Mouse (Mus musculus): Measurements from ENCODE around the gene Egln1. TPM values are rescaled to one million over a fixed set of nuclear protein-coding genes. Genes with fewer than 3 reads are reported as not detected.

Gene Egln1
- polyA plus RNA-seq, 1 experiment, result 4.2 TPM

DNA sequence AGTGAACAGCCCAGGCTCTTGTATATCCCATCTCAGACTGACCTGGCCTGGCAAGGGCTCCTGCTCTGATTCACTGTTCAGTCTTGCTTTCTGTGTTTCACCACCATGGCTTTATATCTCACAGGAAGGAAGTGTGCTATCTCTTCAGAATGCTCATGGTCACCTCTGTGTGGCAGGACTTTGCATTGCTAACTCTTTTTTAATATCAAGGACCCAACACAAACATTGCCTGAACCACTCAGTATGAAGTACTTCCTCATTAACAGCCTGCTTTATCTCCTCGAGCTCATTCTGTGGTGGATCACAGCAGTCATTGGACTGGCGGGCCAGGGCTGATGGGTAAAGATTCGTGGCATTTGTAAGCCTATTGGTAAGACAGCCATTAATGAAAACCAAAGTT, 82.5 kb downstream of the Egln1 start:
- TF ChIP-seq CTCF (IDR thresholded peaks at IDR 0.05; ENCODE audit: control insufficient read depth, insufficient read depth, insufficient replicate concordance, low read depth, low read length) (no peak), POLR2A (IDR thresholded peaks at IDR 0.05; ENCODE audit: control insufficient read depth, low read depth, low read length) (no peak)
- H3K36me3 ChIP-seq (ENCODE audit: control insufficient read depth, insufficient read depth, low read length), result no peaks in the 10 kb centered on the region

DNA sequence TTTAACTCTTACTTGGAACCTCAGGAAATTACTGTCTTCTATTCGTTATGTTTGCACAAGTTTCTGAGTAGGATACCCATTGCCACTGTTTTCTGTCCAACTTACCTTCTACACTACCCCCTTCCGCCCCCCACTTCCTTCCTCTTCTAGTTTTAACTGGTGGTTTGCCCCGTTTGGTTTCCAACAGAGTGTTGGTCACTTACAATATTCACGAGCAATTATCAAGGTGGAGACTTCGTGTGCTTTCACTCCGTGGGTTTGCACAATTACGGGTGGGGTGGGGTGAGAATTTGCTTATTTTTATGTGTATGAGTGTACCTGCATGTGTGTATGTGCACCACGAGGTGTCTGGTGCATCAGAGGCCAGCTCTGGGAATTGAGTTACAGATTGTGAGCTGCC, 85.4 kb downstream of the Egln1 start:
- no peaks in the 10 kb centered on the region; the same call in 1 of the 2 replicates for H3K36me3 ChIP-seq (ENCODE audit: control insufficient read depth, insufficient read depth, low read length)

More for the DNA sequence above, 82.5 kb downstream of the Egln1 start:
- no peak overlapping the region for H3K4me3 ChIP-seq (ENCODE audit: control insufficient read depth, low read depth, low read length)
- 0 out of 2 replicates have a peak, but pooled peaks cover 2% of the 10 kb centered on the region for H3K4me1 ChIP-seq (ENCODE audit: control insufficient read depth, insufficient read depth, low read length)
- H3K27ac ChIP-seq (ENCODE audit: control insufficient read depth, insufficient read depth, low read depth, low read length), result no peak overlapping the region
- no peaks in the 10 kb centered on the region for H3K27me3 ChIP-seq (ENCODE audit: control insufficient read depth, insufficient read depth, low read length)

DNA sequence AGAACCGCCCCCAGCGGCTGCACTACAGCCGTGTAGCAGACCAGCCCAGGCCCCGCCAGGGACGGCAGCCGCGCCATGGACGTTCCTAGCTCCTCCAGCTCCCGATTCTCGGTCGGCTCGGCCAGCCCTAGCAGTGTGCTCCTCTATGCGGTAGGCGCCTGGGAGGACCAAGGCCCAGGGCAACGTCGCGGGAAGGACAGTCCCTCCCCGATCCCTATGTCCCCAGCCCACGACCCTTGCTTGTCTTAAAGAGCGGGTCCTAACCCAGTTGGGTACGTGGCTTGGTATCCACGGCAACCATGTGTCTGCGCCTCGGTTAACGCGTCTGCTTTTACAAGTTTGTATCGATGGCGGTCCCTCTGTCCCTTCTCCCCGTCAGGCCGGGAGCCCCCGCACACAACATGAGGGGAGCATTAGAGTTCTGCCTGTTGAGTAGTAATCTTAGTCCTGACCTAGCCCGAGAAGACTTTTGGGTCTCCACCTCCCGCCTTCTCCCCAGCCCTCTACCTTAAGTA, 85.9 kb downstream of the Egln1 start:
- Histone ChIP-seq H3K36me3 (ENCODE audit: control insufficient read depth, insufficient read depth, low read length) (no peaks in the 10 kb centered on the region; the same call in 1 of the 2 replicates), H3K4me1 (ENCODE audit: control insufficient read depth, insufficient read depth, low read length) (no peaks in the 10 kb centered on the region), H3K27me3 (ENCODE audit: control insufficient read depth, insufficient read depth, low read length) (no peaks in the 10 kb centered on the region), H3K27ac (ENCODE audit: control insufficient read depth, insufficient read depth, low read depth, low read length) (peak overlapping the region; percentile 91), H3K4me3 (ENCODE audit: control insufficient read depth, low read depth, low read length) (peak overlapping the region; percentile 94)
- TF ChIP-seq POLR2A (IDR thresholded peaks at IDR 0.05; ENCODE audit: control insufficient read depth, low read depth, low read length), result 0 out of 2 replicates have a peak, but pooled peaks have one; percentile 10
- TF ChIP-seq CTCF (IDR thresholded peaks at IDR 0.05; ENCODE audit: control insufficient read depth, insufficient read depth, insufficient replicate concordance, low read depth, low read length), result no peak

More for the DNA sequence above, 85.4 kb downstream of the Egln1 start:
- H3K27me3 ChIP-seq (ENCODE audit: control insufficient read depth, insufficient read depth, low read length), result no peaks in the 10 kb centered on the region
- no peak overlapping the region; the same call in 1 of the 2 replicates for H3K27ac ChIP-seq (ENCODE audit: control insufficient read depth, insufficient read depth, low read depth, low read length)
- H3K4me1 ChIP-seq (ENCODE audit: control insufficient read depth, insufficient read depth, low read length), result no peaks in the 10 kb centered on the region
- H3K4me3 ChIP-seq (ENCODE audit: control insufficient read depth, low read depth, low read length), result peak overlapping the region; percentile 94
- TF ChIP-seq POLR2A (IDR thresholded peaks at IDR 0.05; ENCODE audit: control insufficient read depth, low read depth, low read length) (no peak), CTCF (IDR thresholded peaks at IDR 0.05; ENCODE audit: control insufficient read depth, insufficient read depth, insufficient replicate concordance, low read depth, low read length) (no peak)

DNA sequence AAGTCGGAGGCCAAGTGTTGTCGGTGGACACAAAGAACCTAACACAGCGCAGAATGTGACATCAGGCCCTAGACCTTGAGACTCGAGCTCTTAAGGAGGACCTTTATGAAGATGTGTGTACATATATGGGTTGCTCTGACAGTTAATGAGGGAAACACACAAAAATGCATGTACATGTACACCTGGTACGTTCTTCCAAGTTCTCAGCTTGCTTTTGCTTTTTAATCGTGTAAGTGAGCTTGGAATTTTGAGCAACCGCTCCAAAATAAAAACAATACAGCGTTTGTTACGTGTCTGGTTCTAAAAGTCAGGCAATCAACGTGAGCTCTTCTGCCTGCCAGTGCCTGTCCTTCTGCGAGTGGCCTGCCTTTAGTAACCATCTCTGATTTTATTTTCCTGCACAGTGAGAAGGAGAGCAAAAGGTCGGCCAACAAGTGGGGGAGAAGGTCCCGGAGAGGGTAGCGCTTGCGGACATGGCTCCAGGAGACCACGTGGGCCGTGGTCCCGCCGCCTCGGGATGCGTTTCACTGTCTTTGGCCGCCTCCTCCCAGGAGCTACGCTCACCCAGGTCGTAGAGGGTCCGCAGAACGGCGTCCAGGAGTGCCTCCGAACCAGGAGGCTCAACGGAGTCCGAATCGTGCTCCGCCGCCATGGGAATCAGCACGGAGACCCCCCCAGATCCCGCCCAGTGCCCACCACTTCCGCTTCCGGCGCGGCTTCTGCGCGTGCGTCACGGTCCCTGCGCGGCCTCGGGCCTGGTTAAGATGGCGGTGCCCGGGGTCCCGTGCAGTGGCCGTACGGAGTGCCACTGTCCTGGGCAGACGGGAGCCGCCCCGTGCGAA, 86.6 kb downstream of the Egln1 start, which contains the start of the genes Gnpat and 2810004N23Rik:
Gene Gnpat, plus strand, starts transcription at position 713 of the 842 bp plus-strand sequence.
Gene 2810004N23Rik, minus strand, starts transcription at position 800 of the 842 bp plus-strand sequence.
- Histone ChIP-seq H3K4me1 (ENCODE audit: control insufficient read depth, insufficient read depth, low read length) (no peaks in the 10 kb centered on the region), H3K4me3 (ENCODE audit: control insufficient read depth, low read depth, low read length) (peak within 1 kb of the TSS; percentile 94), H3K36me3 (ENCODE audit: control insufficient read depth, insufficient read depth, low read length) (no peaks in the 10 kb centered on the region; the same call in 1 of the 2 replicates), H3K27me3 (ENCODE audit: control insufficient read depth, insufficient read depth, low read length) (no peaks in the 10 kb centered on the region), H3K27ac (ENCODE audit: control insufficient read depth, insufficient read depth, low read depth, low read length) (peak within 1 kb of the TSS; percentile 93)
- TF ChIP-seq POLR2A (IDR thresholded peaks at IDR 0.05; ENCODE audit: control insufficient read depth, low read depth, low read length) (peak; percentile 95), CTCF (IDR thresholded peaks at IDR 0.05; ENCODE audit: control insufficient read depth, insufficient read depth, insufficient replicate concordance, low read depth, low read length) (no peak)

DNA sequence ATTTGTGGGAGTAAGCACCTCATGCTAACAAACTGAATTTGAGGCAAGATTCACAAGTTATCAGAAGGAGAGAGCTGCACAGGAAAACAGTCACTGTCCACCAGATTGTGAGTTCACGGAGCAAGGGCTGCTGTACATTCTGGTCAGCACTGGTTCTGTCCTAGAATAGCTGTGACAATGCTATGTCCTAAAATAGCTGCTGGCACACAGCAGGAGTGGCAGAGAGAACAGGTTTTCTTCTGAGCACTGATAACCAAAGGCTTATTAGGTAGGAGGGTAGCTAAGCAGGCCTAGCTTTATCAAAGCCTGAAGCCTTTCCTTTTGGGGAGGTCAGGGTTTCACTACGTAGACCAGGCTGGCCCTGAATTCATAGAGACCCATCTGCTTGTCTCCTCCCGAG, 88.9 kb downstream of the Egln1 start:
- no peaks in the 10 kb centered on the region for H3K4me1 ChIP-seq (ENCODE audit: control insufficient read depth, insufficient read depth, low read length)
- H3K36me3 ChIP-seq (ENCODE audit: control insufficient read depth, insufficient read depth, low read length), result no peaks in the 10 kb centered on the region; the same call in 1 of the 2 replicates
- TF ChIP-seq POLR2A (IDR thresholded peaks at IDR 0.05; ENCODE audit: control insufficient read depth, low read depth, low read length) (no peak), CTCF (IDR thresholded peaks at IDR 0.05; ENCODE audit: control insufficient read depth, insufficient read depth, insufficient replicate concordance, low read depth, low read length) (no peak)
- no peaks in the 10 kb centered on the region for H3K27me3 ChIP-seq (ENCODE audit: control insufficient read depth, insufficient read depth, low read length)
- no peak overlapping the region for H3K4me3 ChIP-seq (ENCODE audit: control insufficient read depth, low read depth, low read length)
- H3K27ac ChIP-seq (ENCODE audit: control insufficient read depth, insufficient read depth, low read depth, low read length), result no peak overlapping the region

DNA sequence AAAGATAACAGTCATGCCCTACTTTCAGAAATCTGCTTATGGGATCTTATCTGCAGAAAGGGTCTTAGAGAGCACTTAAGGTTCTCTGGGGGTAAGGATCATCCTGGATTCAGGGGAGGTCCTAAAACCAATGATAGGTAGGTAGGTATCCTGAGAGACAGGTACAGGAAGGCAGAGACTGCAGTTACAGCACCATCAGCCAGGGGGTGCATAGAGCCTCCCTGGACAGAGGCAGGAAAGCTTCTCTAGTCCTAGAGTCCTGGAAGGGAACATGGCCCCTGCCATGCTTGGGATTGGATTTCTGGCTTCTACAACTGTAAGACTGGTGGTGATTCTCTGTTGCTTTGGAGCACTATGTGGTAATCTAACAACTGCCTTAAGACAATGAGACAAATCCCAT, 89.7 kb downstream of the Egln1 start:
- TF ChIP-seq POLR2A (IDR thresholded peaks at IDR 0.05; ENCODE audit: control insufficient read depth, low read depth, low read length) (no peak), CTCF (IDR thresholded peaks at IDR 0.05; ENCODE audit: control insufficient read depth, insufficient read depth, insufficient replicate concordance, low read depth, low read length) (peak; percentile 40; the same call in 1 of the 2 replicates)
- H3K4me3 ChIP-seq (ENCODE audit: control insufficient read depth, low read depth, low read length), result no peak overlapping the region
- no peaks in the 10 kb centered on the region for H3K4me1 ChIP-seq (ENCODE audit: control insufficient read depth, insufficient read depth, low read length)
- no peak overlapping the region for H3K27ac ChIP-seq (ENCODE audit: control insufficient read depth, insufficient read depth, low read depth, low read length)
- H3K36me3 ChIP-seq (ENCODE audit: control insufficient read depth, insufficient read depth, low read length), result no peaks in the 10 kb centered on the region; the same call in 1 of the 2 replicates
- no peaks in the 10 kb centered on the region for H3K27me3 ChIP-seq (ENCODE audit: control insufficient read depth, insufficient read depth, low read length)

Other genes starting within 250 kb of the Egln1 start
- 8.2 and 9.2 TPM in 2 replicates for gene Ttc13, start 227.3 kb downstream of the Egln1 start, polyA plus RNA-seq (2012; rRNA removed)
- 13.5 and 14.9 TPM in 2 replicates for gene Arv1, start 227.2 kb downstream of the Egln1 start, polyA plus RNA-seq (2012; rRNA removed)
- 10.9 and 11.2 TPM in 2 replicates for gene Fam89a, start 197.5 kb downstream of the Egln1 start, polyA plus RNA-seq (2012; rRNA removed)
- gene Trim67, start 156.2 kb downstream of the Egln1 start, polyA plus RNA-seq (2012; rRNA removed), result 0.43 and 0.49 TPM in 2 replicates
- gene Gnpat, start 86.3 kb downstream of the Egln1 start, polyA plus RNA-seq (2012; rRNA removed), result 256 and 262 TPM in 2 replicates
- 7.6 and 9.5 TPM in 2 replicates for gene 2810004N23Rik, start 86.2 kb downstream of the Egln1 start, polyA plus RNA-seq (2012; rRNA removed)
- gene Exoc8, start 51.6 kb downstream of the Egln1 start, polyA plus RNA-seq (2012; rRNA removed), result 13.1 and 13.8 TPM in 2 replicates
- 119 and 129 TPM in 2 replicates for gene Sprtn, start 51.4 kb downstream of the Egln1 start, polyA plus RNA-seq (2012; rRNA removed)
- gene Tsnax, start 63.7 kb upstream of the Egln1 start, polyA plus RNA-seq (2012; rRNA removed), result 32.2 and 41.8 TPM in 2 replicates
- 0.21 and 0.29 TPM in 2 replicates for gene Disc1, start 104.9 kb upstream of the Egln1 start, polyA plus RNA-seq (2012; rRNA removed)

All from testis, adult 2 months (tissue).